28 mouse cellular contexts compared by ENCODE assay signal in genomic region chr7:127811240-127811639, GRCm38 (mm10). TPM values are rescaled to one million over a fixed set of nuclear protein-coding genes. Genes with fewer than 3 reads are reported as not detected.
DNase-seq lines count a peak whose midpoint lies in the region; TF ChIP-seq lines count a peak whose summit lies in the region.
"Had no signal": no experiment of that assay in that cellular context is flagged by ENCODE, and none has a peak within 500 bp of the region (broad histone marks: within the 10 kb centered on the region; RNA-seq: fewer than 3 reads in every experiment).

No protein-coding gene starts in this region.

- H3K4me1 ChIP-seq in ES-Bruce4 (ENCODE audit: control insufficient read depth, insufficient read depth, low read length) (no peaks in the 10 kb centered on the region), ES-E14 (ENCODE audit: control insufficient read depth in 2 of 2, insufficient read depth in 2 of 2, low read length in 2 of 2, poor library complexity in 1 of 2) (peaks cover 3 to 19% of the 10 kb centered on the region in 2 experiments; a peak in 3 of 4 replicates)
- H3K4me1 ChIP-seq: intestine, embryonic 15.5 days had no signal

- H3K27ac ChIP-seq in ES-Bruce4 (ENCODE audit: insufficient read depth, low read length) (no peak overlapping the region), ES-E14 (ENCODE audit: insufficient read depth, low read depth, low read length, poor library complexity, severe bottlenecking) (no peak overlapping the region)
- H3K27ac ChIP-seq: embryonic facial prominence, embryonic 12.5 days; embryonic facial prominence, embryonic 15.5 days; heart, embryonic 15.5 days; hindbrain, embryonic 10.5 days; hindbrain, embryonic 13.5 days; intestine, embryonic 15.5 days had no signal

- TF ChIP-seq POLR2A in ES-Bruce4 (IDR thresholded peaks at IDR 0.05; ENCODE audit: insufficient read depth, low read length), result no peak

- H3K36me3 ChIP-seq in ES-Bruce4 (ENCODE audit: control insufficient read depth, insufficient read depth, low read length, poor library complexity, severe bottlenecking), result no peaks in the 10 kb centered on the region
- no peaks in the 10 kb centered on the region for H3K36me3 ChIP-seq in ES-E14 (ENCODE audit: control insufficient read depth, insufficient read depth, low read length, poor library complexity, severe bottlenecking)
- H3K36me3 ChIP-seq: heart, embryonic 12.5 days; heart, embryonic 15.5 days; intestine, embryonic 15.5 days had no signal

- H3K9ac ChIP-seq in ES-Bruce4 (ENCODE audit: low read depth, poor library complexity, severe bottlenecking), result 0 out of 2 replicates have a peak overlapping the region, but pooled peaks have one; percentile 19
- H3K9ac ChIP-seq in ES-E14 (ENCODE audit: insufficient read depth, low read depth, low read length, poor library complexity, severe bottlenecking), result no peak overlapping the region
- H3K9ac ChIP-seq: embryonic facial prominence, embryonic 12.5 days; embryonic facial prominence, embryonic 15.5 days; forebrain, postnatal 0 days; heart, embryonic 12.5 days; heart, embryonic 15.5 days; hindbrain, embryonic 13.5 days; intestine, embryonic 15.5 days had no signal

- H3K9me3 ChIP-seq in ES-Bruce4 (replicated peaks; ENCODE audit: control insufficient read depth, insufficient read depth, low read length, poor library complexity, severe bottlenecking), result no peaks in the 10 kb centered on the region
- no peaks in the 10 kb centered on the region for H3K9me3 ChIP-seq in ES-E14 (ENCODE audit: control insufficient read depth, insufficient read depth, low read depth, low read length)
- H3K9me3 ChIP-seq: embryonic facial prominence, embryonic 12.5 days; embryonic facial prominence, embryonic 15.5 days; heart, embryonic 12.5 days; heart, embryonic 15.5 days; hindbrain, embryonic 10.5 days; hindbrain, embryonic 13.5 days; intestine, embryonic 15.5 days had no signal

- no peak for TF ChIP-seq EP300 in ES-Bruce4 (IDR thresholded peaks at IDR 0.05; ENCODE audit: insufficient read depth, low read depth, low read length)

- H3K27me3 ChIP-seq in ES-Bruce4 (ENCODE audit: control insufficient read depth, insufficient read depth, low read length, poor library complexity, severe bottlenecking), result no peaks in the 10 kb centered on the region
- H3K27me3 ChIP-seq: embryonic facial prominence, embryonic 12.5 days; embryonic facial prominence, embryonic 15.5 days; heart, embryonic 12.5 days; heart, embryonic 15.5 days; hindbrain, embryonic 13.5 days; intestine, embryonic 15.5 days had no signal

- DNase-seq in cerebellum, adult 9-11 months, result peak; percentile 53
- DNase-seq in cerebellum, postnatal 4 days (ENCODE audit: low spot score in 2 of 2), result no peak
- DNase-seq in ES-E14 (ENCODE audit: low read depth, low spot score), result no peak
- no peak for DNase-seq in urinary bladder, postnatal 4 days (ENCODE audit: low spot score in 2 of 2)
- no peak for DNase-seq in spleen, postnatal 10 days (ENCODE audit: low spot score in 2 of 2)
- DNase-seq: adrenal gland, postnatal 10 days; adrenal gland, postnatal 36 days; cerebellum, adult 11 months; cerebellum, postnatal 10 days; forebrain, postnatal 0 days; gastrocnemius, postnatal 25 days; heart, adult 18-20 months; heart, postnatal 10 days; heart, postnatal 36 days; kidney, adult 11 months had no signal

- TF ChIP-seq CTCF in ES-Bruce4 (IDR thresholded peaks at IDR 0.05; ENCODE audit: low read depth, low read length), result no peak

- in situ Hi-C loops in ES-E14 (cut with MboI; ENCODE audit: low sequenced_read_pairs in 2 of 2, unreplicated experiment in 2 of 2), result no loop called here

- H3K4me3 ChIP-seq in ES-Bruce4 (ENCODE audit: low read depth, low read length) (peak overlapping the region; percentile 51), ES-E14 (ENCODE audit: insufficient read depth in 1 of 2, low read depth in 1 of 2, low read length in 2 of 2, poor library complexity in 1 of 2, severe bottlenecking in 1 of 2) (peak overlapping the region; percentile 13 to 47; a peak in 3 of 4 replicates)
- H3K4me3 ChIP-seq: embryonic facial prominence, embryonic 12.5 days; embryonic facial prominence, embryonic 15.5 days; heart, embryonic 12.5 days; heart, embryonic 15.5 days; hindbrain, embryonic 10.5 days; hindbrain, embryonic 13.5 days; intestine, embryonic 15.5 days had no signal

TF ChIP-seq in ES-E14, 5 proteins besides CTCF, POLR2A, EP300 and RAD21:
- no peak for TF ChIP-seq MAFK (IDR thresholded peaks at IDR 0.05; ENCODE audit: insufficient read depth, low read depth, low read length)
- TF ChIP-seq ZNF384 (IDR thresholded peaks at IDR 0.05; ENCODE audit: low read depth, low read length), result no peak
- no peak for TF ChIP-seq HCFC1 (IDR thresholded peaks at IDR 0.05; ENCODE audit: borderline replicate concordance, insufficient read depth, low read length)
- TF ChIP-seq ZC3H11A (IDR thresholded peaks at IDR 0.05; ENCODE audit: borderline replicate concordance, low read depth, low read length), result no peak
- TF ChIP-seq CHD2 (IDR thresholded peaks at IDR 0.05; ENCODE audit: low read depth, low read length), result no peak

RNA-seq across cellular contexts. Expression of gene Hsd3b7, which starts 10.8 kb away (rescaled TPM):
- polyA plus RNA-seq in ES-Bruce4 (2011; ENCODE audit: insufficient read depth, insufficient read length, low read depth, missing spikeins), result 7.9 and 11.2 TPM in 2 replicates
- 14.7 and 22.5 TPM in 2 replicates for total RNA-seq in ES-E14 (2012; rRNA removed)

RNA-seq across cellular contexts. Expression of gene Stx4a, which starts 12.9 kb away (rescaled TPM):
- polyA plus RNA-seq in ES-Bruce4 (2011; ENCODE audit: insufficient read depth, insufficient read length, low read depth, missing spikeins), result 122 and 126 TPM in 2 replicates
- total RNA-seq in ES-E14 (2012; rRNA removed), result 20.9 and 23.7 TPM in 2 replicates

RNA-seq across cellular contexts. Expression of gene Stx1b, which starts 13.1 kb away (rescaled TPM):
- 6.9 and 8.5 TPM in 2 replicates for polyA plus RNA-seq in ES-Bruce4 (2011; ENCODE audit: insufficient read depth, insufficient read length, low read depth, missing spikeins)
- 1.4 and 1.7 TPM in 2 replicates for total RNA-seq in ES-E14 (2012; rRNA removed)
- polyA plus RNA-seq: CD4-positive, CD25-positive, alpha-beta regulatory T cell, adult 4 months had no signal

RNA-seq across cellular contexts. Expression of gene Gm49388, which starts 25.8 kb away (rescaled TPM):
- not detected in 2 replicates for polyA plus RNA-seq in ES-Bruce4 (2011; ENCODE audit: insufficient read depth, insufficient read length, low read depth, missing spikeins)
- total RNA-seq in ES-E14 (2012; rRNA removed), result 1.5 and 1.9 TPM in 2 replicates
- polyA plus RNA-seq: embryonic facial prominence, embryonic 12.5 days; embryonic facial prominence, embryonic 15.5 days; forebrain, embryonic 11.5 days; forebrain, embryonic 14.5 days; forebrain, postnatal 0 days; gonadal fat pad, adult 2 months; heart, embryonic 12.5 days; heart, embryonic 15.5 days; hindbrain, embryonic 10.5 days; hindbrain, embryonic 13.5 days; hindbrain, embryonic 16.5 days; intestine, embryonic 15.5 days had no signal

RNA-seq across cellular contexts. Expression of gene Setd1a, which starts 34.8 kb away (rescaled TPM):
- polyA plus RNA-seq in ES-Bruce4 (2011; ENCODE audit: insufficient read depth, insufficient read length, low read depth, missing spikeins), result 49.1 and 51.7 TPM in 2 replicates
- total RNA-seq in ES-E14 (2012; rRNA removed), result 22.6 and 24.4 TPM in 2 replicates
